Mouse (Mus musculus): ENCODE results near the gene Hsd11b1. TPM values are rescaled to one million over a fixed set of nuclear protein-coding genes. Genes with fewer than 3 reads are reported as not detected.
A peak's percentile ranks its signal among the peaks of the same experiment; 100 is the strongest.

The Hsd11b1 gene
- total RNA-seq, 2 experiments from 2014 or later, result 16.6 to 16.8 TPM

DNA sequence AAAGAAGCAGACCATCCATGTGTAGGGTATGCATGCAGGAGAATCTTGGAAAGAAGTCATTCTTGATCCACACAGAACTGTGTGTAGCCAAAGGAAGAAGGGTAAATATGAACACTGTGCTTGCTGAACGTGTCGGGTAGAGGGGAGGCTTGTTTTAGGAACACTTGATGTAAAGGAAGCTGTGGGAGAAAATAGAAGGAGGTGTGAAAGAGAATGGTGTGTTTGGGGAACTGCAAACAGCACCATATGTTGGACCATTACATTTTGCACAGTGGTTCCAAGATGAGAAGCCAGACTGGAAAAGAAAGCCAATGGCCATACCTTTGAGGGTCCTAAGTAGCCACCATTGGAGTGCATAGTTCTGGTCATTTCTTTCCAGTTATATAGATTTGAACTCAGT, 13.8 kb downstream of the Hsd11b1 start:
- DNase-seq (ENCODE audit: low spot score in 2 of 2), result peak in 1 of 2 experiments; percentile 26

DNA sequence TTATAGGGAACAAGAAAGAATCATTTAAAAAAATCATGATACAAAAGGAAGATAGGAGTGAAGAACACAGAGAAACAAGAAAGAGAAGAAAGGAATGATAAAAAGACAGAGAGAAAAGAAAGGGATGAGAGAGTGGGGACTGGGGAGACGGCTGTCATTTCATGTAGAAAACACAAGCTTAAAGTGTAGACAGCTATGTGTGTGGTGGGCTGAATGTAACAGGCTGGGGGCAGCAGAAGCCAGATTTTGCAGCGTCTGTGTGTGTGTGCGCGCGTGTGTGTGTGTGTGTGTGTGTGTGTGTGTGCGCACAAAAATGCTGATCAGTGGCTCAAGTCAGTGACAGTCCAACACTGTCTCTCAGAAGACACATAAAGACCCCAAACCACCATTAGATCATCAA, 19.6 kb downstream of the Hsd11b1 start:
- DNase-seq (ENCODE audit: low spot score in 2 of 2), result no peak

GRCm38 (mm10) chr1:193243571-193244193, 20.2 kb downstream of the Hsd11b1 start:
- no peak for DNase-seq (ENCODE audit: low spot score in 2 of 2)

DNA sequence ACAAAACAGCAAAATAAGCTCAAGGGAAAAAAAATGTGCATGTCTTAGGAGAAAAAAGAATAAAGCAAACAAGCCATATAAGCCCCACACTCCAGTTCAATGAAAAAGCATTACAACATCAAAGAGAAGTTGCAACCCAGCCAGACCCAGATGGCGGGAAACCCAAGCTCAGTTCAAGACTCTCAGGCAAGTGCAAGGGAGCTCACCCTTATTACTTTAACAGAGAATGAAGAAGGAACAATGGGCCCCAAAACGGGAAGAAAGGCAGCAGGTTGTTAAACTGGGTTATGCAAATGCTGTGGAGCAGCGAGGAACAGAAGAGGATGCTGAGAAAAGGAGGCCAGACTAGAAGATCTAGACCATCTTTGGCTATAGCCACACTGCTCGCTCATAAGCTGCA, 21.0 kb downstream of the Hsd11b1 start:
- DNase-seq (ENCODE audit: low spot score in 2 of 2), result no peak

GRCm38 (mm10) chr1:193242238-193242637, 21.6 kb downstream of the Hsd11b1 start:
- DNase-seq (ENCODE audit: low spot score in 2 of 2), result peak; percentile 84 to 90

DNA sequence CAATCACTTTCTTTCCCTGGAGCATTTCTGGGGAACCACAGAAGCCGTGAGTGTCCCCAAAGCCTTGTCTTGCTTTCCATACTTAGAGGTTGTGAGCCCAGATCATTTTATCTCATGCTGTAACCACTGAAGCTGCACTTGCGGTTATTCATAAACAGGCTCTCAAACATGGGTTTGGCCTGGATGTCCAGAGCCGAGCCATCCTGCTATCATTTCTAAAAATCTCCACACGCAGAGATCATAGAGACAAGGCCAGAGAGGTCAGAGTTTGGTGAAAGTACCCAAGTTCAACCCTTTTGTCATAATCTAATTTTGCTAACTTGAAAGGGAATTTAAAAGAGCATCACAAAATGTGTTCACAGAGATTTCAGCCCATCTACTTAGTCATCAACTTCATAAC, 22.4 kb downstream of the Hsd11b1 start:
- no peak for DNase-seq (ENCODE audit: low spot score in 2 of 2)

GRCm38 (mm10) chr1:193238426-193238825, 25.4 kb downstream of the Hsd11b1 start:
- DNase-seq (ENCODE audit: low spot score in 2 of 2), result no peak

DNA sequence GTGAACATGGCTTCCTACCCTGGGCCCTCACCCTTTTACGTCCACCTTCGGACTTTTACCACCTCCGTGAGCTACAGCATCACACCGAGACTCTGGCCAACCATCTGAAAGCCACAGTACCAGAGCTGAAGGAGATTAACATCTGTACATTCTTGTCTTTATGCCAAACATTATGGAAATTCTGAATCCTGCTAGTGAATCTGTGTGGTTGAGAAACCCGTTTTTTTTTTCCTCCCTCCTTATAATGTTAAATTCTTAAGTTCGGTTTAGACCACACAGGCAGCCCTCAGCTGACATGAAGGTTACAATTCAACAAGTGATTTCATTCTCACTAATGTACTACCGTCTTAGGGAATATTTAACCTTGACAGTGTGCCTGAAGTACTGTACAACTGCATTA, 28.9 kb downstream of the Hsd11b1 start:
- no peak for DNase-seq (ENCODE audit: low spot score in 2 of 2)

DNA sequence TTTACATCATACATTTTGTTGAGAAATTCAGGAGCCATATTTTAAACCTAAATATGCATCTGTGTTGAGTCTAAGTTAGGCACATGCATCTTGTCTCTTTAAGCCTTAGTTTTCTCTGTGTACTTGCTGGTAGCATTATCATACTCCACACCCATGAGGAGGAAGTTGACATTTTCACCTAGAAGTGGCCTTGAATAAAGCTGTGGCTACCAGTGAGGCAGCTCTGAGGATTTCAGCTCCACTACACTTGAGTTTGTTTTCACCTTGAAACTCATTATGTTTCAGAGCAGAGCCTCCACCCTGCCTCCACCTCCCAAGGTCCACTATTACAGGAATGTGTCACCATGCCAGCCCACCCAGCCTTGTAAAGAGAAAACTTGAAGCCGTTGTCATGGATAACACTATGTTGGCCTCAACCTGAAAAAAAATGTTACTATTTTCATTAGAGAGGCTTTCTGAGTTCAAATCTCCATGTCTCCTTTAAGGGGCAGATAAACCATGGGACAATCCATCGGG, 29.7 kb downstream of the Hsd11b1 start:
- no peak for DNase-seq (ENCODE audit: low spot score in 2 of 2)

- no peak for DNase-seq (ENCODE audit: low spot score in 2 of 2)
These were observed 31.1 kb downstream of the Hsd11b1 start for GRCm38 (mm10) chr1:193232732-193233131.

- no peak for DNase-seq (ENCODE audit: low spot score in 2 of 2)
These were observed 32.9 kb downstream of the Hsd11b1 start for GRCm38 (mm10) chr1:193230935-193231334.

DNA sequence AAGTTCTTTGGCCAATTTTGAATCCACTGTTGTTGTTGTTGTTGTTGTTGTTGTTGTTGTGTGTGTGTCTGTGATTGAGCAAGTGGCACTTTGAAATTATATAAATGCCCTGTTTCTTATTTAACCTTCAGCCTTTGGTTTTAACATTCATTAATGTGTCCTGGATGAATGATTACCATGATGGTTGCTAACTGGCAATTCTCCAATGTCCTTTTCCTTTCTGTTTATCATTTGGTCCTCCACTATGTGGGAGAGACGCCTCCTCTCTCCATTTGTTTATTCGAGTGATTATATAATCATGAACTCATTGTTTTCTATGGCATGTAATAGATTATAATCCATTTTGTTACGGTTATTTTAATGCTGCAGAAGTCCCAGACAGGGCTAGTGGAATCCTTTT, 33.3 kb downstream of the Hsd11b1 start:
- no peak for DNase-seq (ENCODE audit: low spot score in 2 of 2)

- no peak for DNase-seq (ENCODE audit: low spot score in 2 of 2)
These were observed 34.3 kb downstream of the Hsd11b1 start for GRCm38 (mm10) chr1:193229570-193229969.

- no peak for DNase-seq (ENCODE audit: low spot score in 2 of 2)
These were observed 36.3 kb downstream of the Hsd11b1 start for GRCm38 (mm10) chr1:193227537-193227936.

GRCm38 (mm10) chr1:193226724-193227522, 37.0 kb downstream of the Hsd11b1 start:
- DNase-seq (ENCODE audit: low spot score in 2 of 2), result no peak

GRCm38 (mm10) chr1:193226114-193226513, 37.8 kb downstream of the Hsd11b1 start:
- no peak for DNase-seq (ENCODE audit: low spot score in 2 of 2)

DNA sequence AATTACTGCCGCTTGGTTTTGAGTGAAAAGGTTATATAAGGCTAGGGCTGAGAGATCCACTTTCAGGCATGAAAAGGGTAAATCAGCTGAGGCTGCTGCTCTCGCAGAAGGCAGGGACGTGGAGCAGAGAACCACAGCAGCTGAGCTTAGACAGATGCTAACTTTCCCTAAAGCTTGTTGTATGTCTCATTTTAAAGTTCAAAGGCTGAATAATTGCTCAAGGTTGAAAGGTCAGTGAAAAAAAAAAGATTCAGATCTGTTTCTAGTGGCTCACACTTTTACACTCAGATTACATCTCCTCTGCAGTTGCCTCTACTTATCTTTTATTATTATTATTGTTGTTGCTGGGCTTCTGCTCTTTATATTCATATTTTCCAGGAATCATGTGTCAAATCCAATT, 38.3 kb downstream of the Hsd11b1 start:
- DNase-seq (ENCODE audit: low spot score in 2 of 2), result no peak

GRCm38 (mm10) chr1:193220408-193220807, 43.5 kb downstream of the Hsd11b1 start:
- DNase-seq (ENCODE audit: low spot score in 2 of 2), result no peak

DNA sequence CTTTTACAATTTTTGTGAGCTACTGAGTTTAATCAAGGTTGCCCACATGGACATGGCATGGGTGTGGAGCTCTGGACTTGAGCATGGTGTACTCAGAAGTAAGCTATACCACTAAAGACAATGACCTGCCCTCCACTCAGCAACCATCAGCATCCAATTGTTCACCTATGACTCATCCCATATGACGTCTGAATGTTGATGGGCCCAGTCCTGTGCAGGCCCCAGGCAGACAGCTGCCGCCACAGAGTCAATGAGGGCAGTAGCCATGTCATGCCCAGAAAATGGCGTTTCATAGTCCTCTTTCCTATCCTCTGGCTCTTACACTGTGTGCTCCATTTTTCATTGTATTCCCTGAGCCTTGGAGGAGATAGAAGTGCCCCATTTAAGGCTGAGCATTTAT, 47.9 kb downstream of the Hsd11b1 start:
- DNase-seq (ENCODE audit: low spot score in 2 of 2), result no peak

- DNase-seq (ENCODE audit: low spot score in 2 of 2), result no peak
These were observed 49.8 kb downstream of the Hsd11b1 start for GRCm38 (mm10) chr1:193214053-193214452.

- DNase-seq (ENCODE audit: low spot score in 2 of 2), result no peak
These were observed 52.5 kb downstream of the Hsd11b1 start for GRCm38 (mm10) chr1:193211371-193211770.

- DNase-seq (ENCODE audit: low spot score in 2 of 2), result peak; percentile 69 to 70
These were observed 55.7 kb downstream of the Hsd11b1 start for GRCm38 (mm10) chr1:193208178-193208577.

DNA sequence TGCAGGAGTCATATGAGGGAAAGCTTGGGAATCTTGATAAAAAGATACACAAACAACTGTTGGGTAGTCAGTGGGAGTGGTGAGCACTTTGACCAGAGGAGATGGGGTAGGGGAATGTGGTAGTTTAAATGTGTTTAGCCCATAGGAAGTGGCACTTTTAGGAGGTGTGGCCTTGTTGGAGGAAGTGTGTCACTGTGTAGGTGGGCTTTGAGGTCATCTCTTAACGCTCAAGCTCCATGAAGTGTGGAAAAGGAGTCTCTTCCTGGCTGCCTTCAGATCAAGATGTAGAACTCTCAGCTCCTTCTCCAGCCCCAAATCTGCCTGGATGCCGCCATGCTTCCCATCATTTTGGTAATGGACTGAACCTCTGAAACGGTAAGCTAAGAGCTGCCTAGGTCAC, 56.4 kb downstream of the Hsd11b1 start, which contains the start of gene Lamb3:
Lamb3 (plus strand) TSS at position 197 of the 400 bp plus-strand sequence.
- no peak for DNase-seq (ENCODE audit: low spot score in 2 of 2)
